7 mouse cellular contexts compared by ENCODE assay signal in the genomic region with DNA sequence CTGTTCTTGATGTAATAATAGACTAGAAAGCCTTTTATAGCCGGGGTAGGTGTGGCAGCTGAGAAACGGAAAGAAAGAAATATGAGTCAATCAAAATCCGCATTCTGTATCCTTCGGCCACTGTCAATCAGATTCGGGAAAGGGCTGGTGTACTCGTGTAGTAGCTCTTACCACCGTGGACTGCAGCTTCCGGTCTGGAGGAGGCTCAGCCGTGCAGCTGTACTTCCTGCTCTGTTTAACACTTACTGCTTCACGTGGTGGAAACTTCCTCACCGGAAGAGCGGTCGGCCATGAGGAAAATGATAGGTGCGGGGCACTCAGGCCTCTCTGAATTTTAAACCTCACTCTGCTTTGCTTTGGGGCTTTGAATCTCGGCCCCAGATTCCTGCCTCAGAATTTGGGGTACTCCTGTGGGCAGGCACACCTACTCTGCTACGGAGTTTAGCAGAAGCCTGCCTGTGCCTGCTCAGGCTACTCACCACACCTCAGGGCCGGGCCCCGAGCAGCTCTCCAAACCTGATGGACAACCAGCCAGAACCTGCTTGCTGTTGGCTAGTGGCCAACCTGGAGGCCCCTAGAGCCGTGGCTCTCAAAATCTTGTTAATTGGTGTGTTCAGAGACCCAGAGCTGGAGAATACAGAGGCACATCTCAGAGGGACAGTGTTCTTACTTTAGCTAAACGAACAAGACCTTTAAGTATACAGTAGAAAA. TPM values are rescaled to one million over a fixed set of nuclear protein-coding genes. Genes with fewer than 3 reads are reported as not detected.
DNase-seq lines count a peak whose midpoint lies in the region; ATAC-seq lines count a peak whose summit lies in the region.

No protein-coding gene starts in this region.

- DNase-seq in urinary bladder, postnatal 14 days (ENCODE audit: low spot score) = peak; percentile 78
- no peak for DNase-seq in urinary bladder, postnatal 10 days (ENCODE audit: low spot score)
- DNase-seq in lung, postnatal 36 days = peak; percentile 72
- peak; percentile 73 for DNase-seq in thymus, postnatal 25 days
- DNase-seq in layer of hippocampus, adult 11-12 months (ENCODE audit: low spot score) = no peak

- ATAC-seq in inflammation-experienced regulatory T-cells, adult 6 months = peak; percentile 99
- ATAC-seq in erythroid progenitor cell, adult 5-6 weeks (replicated peaks; ENCODE audit: low FRiP score, poor library complexity, severe bottlenecking) = no peak

RNA-seq across cellular contexts. Expression of gene Gm9887, which starts 50.7 kb away (rescaled TPM):
- not detected for polyA plus RNA-seq in inflammation-experienced regulatory T-cells, adult 6 months (2017; shearing (Covaris generic))
- total RNA-seq in erythroid progenitor cell, adult 5-6 weeks (2015; ENCODE audit: low replicate concordance) = not detected in 2 replicates
- total RNA-seq in erythroid progenitor cell, adult 5-6 weeks (2017; ENCODE audit: low replicate concordance) = not detected in 2 replicates

RNA-seq across cellular contexts. Expression of gene Arf6, which starts 51.0 kb away (rescaled TPM):
- polyA plus RNA-seq in inflammation-experienced regulatory T-cells, adult 6 months (2017; shearing (Covaris generic)) = 10 to 100 TPM; 40.5 to 93.3 (median 88.9) TPM
- 59.5 and 60.8 TPM in 2 replicates for total RNA-seq in erythroid progenitor cell, adult 5-6 weeks (2015; ENCODE audit: low replicate concordance)
- 93.7 and 94.4 TPM in 2 replicates for total RNA-seq in erythroid progenitor cell, adult 5-6 weeks (2017; ENCODE audit: low replicate concordance)

Comparison
In these comparisons a context has a peak if more than half of its experiments do, and no peak if none do; other contexts are left out.
1. DNase-seq: peak in urinary bladder, postnatal 14 days (single experiment), lung, postnatal 36 days (single experiment) and thymus, postnatal 25 days (single experiment); none in urinary bladder, postnatal 10 days (single experiment) and layer of hippocampus, adult 11-12 months (single experiment).